Mouse (Mus musculus): Measurements from ENCODE around the gene Mus81.
A peak's percentile ranks its signal among the peaks of the same experiment; 100 is the strongest.

The Mus81 gene

GRCm38 (mm10) chr19:5487768-5488550 lies at the start of gene Mus81:
TSS of gene Mus81 (minus strand) at chr19:5488402.
- DNase-seq = peak; percentile 98 to 99

GRCm38 (mm10) chr19:5532520-5532919 lies 44.3 kb upstream of the Mus81 start:
- no peak for DNase-seq

GRCm38 (mm10) chr19:5530138-5530524 lies 41.9 kb upstream of the Mus81 start:
- no peak for DNase-seq

DNA sequence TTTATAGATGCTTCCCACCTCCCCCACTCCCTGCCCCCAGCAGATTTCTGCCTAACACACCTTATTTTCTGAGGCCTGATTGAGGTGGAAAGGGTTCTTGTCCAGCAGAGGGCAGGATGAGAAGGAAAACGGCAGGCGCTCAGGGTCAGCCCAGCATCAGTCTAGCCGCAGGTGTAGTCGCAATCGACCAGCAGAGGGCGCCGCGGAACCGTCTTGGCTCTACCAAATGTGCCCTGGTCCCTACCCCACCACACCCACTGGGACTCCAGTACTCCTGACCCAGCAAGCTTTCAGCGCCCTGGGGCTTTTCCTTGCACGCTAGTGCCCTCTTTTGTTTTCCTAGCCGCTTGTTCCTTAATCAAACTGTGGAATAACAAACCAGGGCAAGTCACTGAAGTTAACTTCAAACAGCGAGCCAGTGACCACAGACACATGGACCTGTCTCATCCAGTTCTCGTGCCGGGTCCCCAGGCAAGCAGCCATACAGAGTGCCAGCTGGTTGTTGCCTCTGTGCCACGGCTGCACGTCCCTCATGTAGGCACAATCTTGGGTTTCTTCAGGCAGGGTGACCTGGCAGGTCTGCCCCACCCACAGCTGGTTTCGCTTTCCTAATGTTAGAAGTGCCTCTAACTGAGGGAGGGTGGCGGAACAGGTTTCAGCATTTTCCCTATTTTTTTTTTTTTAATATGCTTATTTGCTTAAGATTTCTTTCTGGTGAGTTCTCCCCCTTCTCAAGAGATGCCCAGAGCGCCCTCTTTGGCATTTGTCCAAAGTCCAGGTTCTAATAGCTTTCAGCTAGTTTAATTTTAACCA lies 41.3 kb upstream of the Mus81 start:
- peak; percentile 97 to 99 for DNase-seq

DNA sequence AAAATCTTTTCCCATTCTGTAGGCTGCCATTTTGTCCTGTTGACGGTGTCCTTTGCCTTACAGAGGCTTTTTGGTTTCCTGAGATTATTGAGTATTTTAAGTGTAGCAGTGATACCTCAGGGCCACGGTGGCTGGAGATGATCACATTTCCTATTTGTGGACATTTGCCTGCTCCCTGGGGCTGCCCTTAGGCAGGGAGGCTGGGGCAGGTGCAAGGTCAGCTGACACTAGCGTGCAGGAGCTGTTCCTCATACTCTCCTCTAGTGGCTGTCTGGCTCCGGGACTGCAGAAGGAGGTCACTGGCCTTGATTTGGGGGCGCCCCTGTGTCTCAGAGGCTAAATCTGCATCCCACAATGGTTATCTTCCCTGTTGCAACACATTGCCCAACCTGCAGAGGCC lies 37.0 kb upstream of the Mus81 start:
- DNase-seq = no peak

DNA sequence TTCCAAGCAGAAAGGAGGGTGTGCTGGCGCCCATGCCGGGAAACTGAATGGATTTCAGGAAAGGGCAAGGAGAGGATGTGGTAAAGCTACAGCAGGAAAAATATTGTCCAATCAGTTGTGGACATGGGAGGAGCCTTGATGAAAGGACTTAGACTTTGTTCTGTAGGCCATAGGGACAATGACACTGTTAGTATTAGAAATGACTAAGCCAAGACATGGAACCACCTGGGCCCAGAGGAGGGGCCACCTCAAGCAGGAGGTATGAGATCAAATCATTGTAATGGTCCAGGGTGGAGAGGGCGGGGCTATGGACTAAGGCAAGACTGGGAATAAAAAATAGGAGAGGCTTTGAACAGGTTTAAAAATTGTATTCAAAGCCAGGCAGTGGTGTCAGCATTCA lies 30.5 kb upstream of the Mus81 start:
- DNase-seq = no peak

GRCm38 (mm10) chr19:5516906-5517505 lies 28.8 kb upstream of the Mus81 start:
- no peak for DNase-seq

DNA sequence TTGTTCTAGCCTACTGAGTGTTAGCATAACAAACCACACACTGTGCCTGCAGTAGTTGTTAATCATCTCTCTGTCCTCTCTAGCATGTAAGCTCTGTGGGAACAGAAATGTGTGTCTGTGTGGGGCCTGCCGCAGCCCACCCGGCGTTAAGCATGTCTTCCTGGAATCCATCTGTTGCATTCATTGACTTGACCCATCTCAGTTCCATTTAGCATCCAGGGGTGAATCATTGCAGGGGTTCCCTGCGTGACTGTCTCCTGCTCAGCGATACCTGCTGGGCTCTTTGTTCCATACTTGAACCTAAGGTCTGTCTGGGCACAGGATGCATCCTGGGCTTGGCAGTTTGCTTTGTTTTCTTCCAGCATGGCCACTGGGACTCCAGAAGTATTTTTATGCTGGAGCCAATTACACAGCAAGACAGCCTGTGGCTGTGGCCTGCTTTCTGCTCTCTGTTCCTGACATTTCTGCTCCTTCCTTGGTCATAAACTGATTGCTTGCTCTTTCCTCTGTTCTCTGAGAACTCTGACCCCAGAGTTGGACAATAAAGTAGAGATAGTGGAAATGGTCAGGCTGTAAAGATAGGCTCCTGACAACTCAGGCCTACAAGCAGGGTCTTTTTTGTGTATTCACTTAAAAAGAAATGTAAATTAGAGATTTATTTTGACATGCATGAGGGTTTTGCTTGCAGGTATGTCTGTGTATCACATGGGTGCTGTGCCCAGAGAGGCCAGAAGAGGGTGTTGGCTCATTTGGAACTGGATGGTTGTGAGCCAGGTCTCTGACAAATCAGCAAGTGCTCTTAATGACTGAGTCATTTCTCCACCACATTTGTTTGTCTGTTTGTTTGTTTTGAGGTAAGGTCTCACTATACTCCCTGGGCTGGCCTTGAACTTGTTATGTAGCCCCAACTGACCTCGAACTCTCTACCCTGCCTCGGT lies 27.9 kb upstream of the Mus81 start:
- DNase-seq = no peak

GRCm38 (mm10) chr19:5513005-5513349 lies 24.8 kb upstream of the Mus81 start:
- no peak for DNase-seq

- no peak for DNase-seq
Measured at GRCm38 (mm10) chr19:5512091-5513004, 24.1 kb upstream of the Mus81 start.

GRCm38 (mm10) chr19:5511074-5511632 lies 23.0 kb upstream of the Mus81 start:
- no peak for DNase-seq

DNA sequence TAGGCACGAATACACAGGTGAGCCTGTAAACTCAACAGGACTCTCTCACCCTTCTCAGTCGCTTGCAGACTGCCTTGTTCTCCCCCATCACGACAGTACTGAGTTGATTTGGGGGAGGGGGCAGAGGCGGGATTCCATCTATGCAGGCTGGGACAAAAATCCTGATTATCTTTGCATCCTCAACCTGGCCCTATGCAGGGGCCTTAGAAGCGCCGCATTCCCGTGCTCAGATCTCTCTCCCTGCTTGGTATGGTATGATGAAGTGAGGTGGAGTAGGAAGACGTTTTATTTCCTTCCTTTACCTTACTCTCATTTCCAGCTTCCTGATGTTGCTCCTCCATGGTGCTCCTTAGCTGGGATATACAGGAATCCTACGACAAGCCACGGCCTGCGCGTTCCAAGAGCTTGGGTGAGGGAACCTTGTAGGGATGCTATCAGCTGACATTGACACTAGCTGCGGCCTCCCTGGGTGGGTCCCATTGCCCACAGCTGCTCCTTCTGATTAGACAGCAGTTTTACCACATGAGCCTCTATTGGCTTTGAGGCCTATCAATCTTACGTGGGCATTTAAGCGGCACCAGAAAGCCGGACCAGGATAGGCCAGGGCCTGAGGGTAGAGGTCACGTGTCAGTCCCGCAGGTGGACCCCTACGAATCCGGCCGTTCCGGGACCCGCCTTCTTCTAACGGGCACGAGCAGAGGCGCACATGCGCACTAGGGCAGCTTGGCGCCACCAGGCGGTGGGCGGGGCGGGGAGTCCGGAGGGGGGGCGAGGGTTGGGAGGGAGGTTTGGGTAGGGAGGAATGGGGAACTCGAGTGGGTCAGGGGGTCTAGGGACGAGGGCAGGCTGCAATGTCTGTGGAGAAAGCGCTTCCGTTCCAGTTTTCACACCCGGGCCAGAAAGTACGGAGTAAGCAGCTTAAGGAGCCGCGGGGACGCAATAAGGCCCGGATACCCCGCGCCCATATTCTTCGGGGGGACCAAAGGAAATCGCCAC lies 22.1 kb upstream of the Mus81 start, which contains the start of gene Snx32:
Snx32 (minus strand) TSS at position 508 of the 996 bp plus-strand sequence.
- DNase-seq = peak; percentile 99 to 100

DNA sequence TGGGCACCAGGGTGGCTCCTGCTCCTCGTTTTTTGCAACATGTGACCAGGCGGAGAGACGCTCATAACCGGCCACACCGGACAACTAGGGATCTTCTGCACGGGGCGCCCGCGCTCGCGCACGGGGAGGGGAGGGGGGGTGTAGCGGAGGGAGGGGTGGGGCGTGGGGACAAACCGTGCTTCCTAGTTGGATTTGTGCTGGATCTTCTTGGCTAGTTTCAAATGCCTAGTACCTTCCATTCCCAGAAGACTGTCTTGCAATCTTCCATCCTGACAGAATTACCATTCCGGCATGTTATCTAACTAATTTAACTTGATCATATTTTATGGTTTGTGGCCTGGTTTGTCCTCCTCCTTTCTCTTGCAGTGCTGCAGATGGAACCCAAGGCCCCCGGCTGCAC lies 15.5 kb upstream of the Mus81 start, which contains the start of gene 1700020D05Rik:
1700020D05Rik (minus strand) TSS at position 101 of the 400 bp plus-strand sequence.
- DNase-seq = no peak

- DNase-seq = no peak
Measured at GRCm38 (mm10) chr19:5500330-5500875, 12.2 kb upstream of the Mus81 start.

- no peak for DNase-seq
Measured at GRCm38 (mm10) chr19:5496052-5496370, 7.8 kb upstream of the Mus81 start.

GRCm38 (mm10) chr19:5495353-5496051 lies 7.3 kb upstream of the Mus81 start:
- no peak for DNase-seq

DNA sequence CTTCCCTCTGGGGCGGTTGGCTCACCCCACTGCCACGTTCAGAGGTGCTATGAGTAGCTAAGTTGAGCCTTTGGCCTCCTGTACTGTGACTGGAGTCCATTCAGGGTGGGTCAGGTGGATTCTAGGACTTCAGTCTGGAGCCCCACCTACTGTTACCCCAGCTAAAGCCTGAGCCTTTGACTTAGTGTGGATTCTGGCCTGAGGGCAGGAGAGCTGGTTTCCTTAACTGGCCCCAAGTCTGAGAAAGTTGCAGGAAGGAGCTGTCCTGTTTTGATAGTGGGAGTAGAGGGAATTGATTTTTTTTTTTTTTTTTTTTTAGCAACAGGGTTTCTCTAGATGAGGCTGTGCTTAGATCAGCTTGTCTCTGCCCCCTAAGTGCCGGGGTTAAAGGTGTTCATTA lies 6.1 kb upstream of the Mus81 start:
- DNase-seq = peak; percentile 57 to 87

- peak; percentile 40 to 68 for DNase-seq
Measured at GRCm38 (mm10) chr19:5493301-5493721, 5.1 kb upstream of the Mus81 start.

DNA sequence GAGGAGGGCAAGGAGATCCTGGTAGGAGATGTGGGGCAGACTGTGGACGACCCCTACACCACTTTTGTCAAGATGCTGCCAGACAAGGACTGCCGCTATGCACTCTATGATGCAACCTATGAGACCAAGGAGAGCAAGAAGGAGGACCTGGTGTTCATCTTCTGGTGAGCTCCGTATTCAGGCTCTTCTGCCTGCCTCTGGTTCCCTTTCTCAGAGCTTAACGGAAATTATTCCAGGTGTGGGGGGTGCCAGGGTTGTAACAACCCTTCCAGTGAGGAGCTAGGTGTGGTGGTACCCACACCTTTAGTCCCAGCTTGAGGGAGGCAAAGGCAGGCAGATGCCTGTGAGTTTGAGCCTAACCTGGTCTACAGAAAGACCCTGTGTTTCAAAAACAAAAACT lies 4.4 kb upstream of the Mus81 start:
- DNase-seq = no peak
